Mouse (Mus musculus): ENCODE results near the gene Rpp30.
A peak's percentile ranks its signal among the peaks of the same experiment; 100 is the strongest.

The Rpp30 gene

DNA sequence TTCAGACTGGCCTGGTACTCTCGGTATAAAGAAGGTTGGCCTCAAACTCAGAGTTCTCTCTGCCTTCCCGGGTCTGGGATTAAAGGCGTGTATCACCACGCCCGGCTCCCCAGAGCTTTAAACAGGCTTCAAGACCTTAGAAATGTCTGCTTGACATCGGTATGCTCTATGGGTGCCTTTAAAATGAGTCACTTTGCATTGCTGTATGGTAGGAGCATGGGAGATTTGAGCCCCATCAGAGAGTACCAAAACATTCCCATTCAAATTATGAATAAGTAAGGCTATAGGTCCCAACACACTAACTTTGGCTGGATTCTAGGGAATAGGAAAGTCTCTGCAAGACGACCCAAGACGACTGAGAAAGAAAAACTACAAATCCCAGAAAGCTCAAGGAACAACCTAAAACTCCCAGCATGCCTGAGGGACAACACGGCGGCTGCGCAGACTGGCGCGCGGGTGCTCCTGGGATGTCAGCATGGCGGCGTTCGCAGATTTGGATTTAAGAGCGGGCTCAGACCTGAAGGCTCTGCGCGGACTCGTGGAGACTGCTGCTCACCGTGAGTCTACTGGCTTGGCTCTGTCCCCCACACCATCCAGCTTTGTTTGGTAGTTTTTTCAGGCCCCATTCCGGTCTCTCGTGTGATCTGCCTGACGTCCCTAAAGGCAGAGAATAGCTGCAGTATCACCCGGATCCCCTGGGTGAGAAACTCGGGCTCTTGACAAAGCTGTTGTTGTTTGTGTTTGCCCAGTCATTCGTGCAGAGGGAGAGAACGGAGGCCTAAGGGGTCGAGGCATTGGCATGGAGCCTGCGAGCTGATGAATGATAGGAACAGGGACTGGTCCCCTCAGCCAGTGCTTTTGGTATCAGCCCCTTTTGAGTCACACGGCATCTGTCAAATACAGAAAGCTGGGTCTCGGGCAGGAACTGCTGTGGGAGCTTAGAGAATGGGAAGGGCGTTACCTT, at the start of gene Rpp30:
Gene Rpp30 (plus strand): TSS at position 455 of the 964 bp plus-strand sequence.
- DNase-seq (ENCODE audit: low read depth), result peak; percentile 72

DNA sequence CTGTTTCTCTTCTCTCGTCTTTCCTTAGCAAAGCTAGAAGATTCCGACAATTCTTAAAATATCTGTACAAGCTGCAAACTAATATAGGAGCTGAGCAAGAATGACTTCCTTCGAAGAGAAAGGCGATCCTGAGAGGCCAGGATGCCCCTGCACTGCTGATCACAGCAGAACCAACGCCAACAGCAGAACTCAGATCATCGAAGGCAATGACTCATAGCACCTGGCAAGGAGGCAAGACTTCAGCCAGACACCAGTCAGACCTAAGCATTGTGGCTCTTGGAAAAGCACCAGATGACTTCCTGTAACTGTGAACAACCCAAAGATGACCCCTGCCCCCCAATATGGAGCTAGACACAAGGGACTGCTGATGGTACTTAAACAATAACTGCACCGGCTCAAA, 37.5 kb upstream of the Rpp30 start:
- no peak for DNase-seq (ENCODE audit: low read depth)

DNA sequence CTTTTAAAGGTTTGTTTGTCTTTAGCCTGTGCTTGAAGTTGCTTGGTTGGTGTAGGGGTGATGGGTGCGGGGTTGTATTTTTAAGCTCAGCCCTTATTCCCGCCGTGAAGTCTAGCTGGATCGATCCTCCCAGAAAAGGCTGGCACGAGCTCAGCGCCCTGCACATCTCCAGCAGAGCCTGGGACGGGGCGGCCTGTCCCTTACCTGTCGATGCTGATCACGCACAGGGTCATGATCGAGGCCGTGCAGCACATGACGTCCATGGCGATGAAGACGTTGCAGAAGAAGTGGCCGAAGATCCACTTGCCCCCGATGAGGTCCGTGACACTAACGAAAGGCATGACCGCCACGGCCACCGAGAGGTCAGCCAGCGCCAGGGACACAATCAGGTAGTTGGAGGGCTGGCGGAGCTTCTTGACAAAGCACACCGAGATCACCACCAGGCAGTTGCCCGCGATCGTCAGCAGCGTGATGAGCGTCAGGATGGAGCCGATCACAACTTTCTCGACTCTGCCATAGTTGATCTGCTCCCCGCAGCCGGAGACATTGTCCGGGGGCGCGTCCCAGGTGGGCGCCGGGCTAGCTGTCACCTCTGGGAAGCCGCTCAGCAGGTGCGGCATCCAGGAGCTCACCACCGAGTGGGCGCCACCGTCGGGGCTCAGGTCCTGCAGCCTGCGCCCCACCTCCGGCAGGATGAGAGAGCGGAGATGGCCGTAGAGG, 26.9 kb upstream of the Rpp30 start:
- DNase-seq (ENCODE audit: low read depth), result no peak

DNA sequence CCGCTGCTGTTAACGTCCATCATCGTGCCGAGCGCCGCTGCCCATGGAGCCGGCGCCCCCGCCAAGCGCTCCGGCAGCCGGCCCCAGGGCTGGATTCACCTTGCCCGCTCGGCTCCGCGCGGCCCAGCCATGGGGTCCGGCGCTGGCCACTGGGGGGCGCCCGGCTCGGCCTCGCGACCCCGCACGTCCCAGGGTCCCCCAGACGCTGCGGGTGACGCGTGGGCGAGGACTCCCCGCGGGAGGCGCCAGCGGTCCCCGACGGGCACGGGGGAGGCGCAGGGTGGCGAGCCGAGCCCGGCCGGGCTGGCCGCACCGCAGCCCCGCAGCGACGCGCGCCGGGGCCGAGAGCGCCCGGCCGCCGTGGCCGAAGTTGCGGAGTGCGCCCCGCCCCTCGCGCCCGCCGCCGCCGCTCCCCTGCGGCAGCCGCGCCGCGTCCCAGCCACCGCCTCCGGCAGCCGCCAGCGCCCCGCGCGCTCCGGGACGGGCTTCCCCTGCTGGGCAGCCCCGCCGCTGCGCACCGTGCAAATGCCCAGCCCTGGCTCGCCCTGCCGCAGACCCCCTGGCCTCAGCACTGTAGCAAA, 26.2 kb upstream of the Rpp30 start, which contains the start of gene Htr7:
Gene Htr7 (minus strand): TSS at position 277 of the 581 bp plus-strand sequence.
- no peak for DNase-seq (ENCODE audit: low read depth)

DNA sequence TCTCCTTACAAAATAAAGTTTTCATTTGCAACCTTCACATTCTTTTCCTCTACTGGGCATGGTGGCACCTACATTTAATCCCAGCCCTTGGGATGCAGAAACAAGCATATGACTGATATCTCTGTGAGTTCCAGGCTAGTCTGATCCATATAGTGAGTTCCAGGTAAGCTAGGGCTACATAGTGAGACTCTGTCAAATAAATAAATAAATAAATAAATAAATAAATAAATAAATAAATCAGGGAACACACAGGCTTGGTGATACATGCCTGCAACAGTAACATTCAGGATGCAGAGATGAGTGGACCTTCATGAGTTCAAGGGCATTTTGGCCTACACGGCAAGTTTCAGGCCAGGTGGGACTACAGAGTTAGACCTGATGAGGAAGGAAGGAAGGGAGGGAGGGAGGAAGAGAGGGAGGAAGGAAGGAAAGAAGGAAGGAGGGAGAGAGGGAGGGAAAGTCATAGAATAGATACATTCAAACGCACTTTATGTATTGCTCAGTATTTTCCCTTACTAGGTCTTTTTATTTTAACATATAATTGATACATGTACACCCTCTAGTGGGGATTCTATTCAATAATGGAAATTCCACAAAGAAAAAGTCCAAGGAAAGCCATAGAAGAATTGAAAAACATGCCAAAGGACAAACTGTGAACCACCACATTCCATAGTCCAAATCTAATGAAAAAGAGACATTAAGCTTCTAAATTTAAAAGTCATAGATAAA, 20.6 kb upstream of the Rpp30 start:
- no peak for DNase-seq (ENCODE audit: low read depth)

DNA sequence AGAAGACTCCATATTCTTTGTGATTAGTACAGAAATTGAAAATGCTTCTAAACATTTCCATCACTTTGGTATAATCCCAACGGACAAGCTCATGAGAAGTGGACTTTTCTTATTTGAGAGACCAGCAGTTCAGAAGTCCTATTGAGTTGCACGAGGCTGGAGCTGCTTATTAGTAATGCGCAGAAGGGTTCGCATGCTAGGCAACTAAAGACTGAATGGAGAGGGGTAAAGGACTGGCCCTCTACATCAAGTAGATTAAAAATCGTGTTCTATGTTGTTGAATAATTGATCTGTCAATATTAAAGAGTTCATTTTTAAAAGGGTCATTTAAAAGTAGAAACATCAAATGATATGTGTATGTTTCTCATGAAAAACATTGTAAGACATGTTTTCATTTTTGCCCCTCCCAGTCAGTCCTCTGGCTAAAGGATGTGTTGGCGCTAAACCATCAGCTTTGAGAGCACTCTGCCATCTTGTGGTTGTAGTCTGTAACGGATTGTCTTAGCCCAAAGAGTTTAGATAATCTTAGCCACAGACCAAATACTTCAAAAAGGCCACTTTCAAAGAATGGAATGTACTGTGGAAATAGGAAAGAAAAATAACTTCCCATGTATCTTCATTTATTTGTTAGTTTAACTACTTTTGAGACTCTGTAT, 782 bp upstream of the Rpp30 start:
- DNase-seq (ENCODE audit: low read depth), result peak; percentile 61

DNA sequence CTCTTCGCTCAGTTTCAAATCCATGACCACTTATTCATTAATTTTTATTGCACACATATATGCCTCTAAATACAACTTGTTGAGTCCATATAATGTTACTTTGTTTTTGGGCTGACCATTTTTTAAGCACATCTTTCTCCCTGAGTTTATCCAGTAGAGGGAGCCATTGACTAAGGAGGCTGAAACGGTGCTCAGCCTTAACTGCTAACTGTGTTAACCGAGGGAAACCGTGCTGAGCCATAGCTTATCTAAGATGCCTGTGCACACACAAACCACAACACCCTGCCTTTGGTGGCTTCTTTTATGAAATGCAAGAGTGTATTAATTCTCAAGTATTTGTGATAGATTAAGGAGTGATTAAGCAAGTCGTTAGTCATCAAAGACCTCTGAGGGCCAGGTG, 7.3 kb downstream of the Rpp30 start:
- DNase-seq (ENCODE audit: low read depth), result peak; percentile 29

DNA sequence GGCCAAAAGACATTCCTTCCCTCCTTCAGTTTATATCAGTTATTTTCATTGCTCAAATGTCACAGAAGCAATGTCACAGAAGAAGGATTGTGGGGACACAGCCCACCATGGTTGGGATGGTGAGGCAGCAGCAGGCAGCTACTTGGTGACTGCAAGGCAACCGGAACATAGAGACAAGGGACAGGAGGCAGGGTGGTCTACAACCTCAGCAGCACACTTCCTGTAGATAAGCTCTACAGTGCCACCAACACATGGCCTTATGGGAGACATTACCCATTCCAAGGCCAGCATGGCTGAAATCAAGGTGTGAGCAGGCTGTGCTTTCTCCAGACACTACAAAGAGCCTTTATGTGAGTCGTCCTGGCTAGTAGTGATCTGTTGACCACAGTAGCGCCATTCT, 13.7 kb downstream of the Rpp30 start:
- no peak for DNase-seq (ENCODE audit: low read depth)

DNA sequence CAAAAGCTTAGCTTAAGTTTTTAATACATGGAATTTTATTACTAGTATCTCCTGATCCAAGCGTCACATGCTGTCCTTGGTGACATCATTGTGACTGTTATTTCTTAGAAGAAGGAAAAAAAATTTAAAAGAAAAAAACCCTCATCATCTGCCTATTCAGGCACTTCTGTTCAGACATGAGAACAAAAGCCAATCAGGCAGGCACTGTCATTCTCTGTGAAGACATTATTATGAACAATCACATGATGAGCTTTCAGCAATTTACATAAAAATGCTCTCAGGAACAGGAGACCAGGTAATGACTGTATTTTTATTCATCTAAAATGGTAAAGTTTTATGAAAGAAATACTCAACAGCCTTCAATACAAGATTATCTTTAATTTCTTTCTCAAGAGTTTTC, 14.7 kb downstream of the Rpp30 start:
- no peak for DNase-seq (ENCODE audit: low read depth)

DNA sequence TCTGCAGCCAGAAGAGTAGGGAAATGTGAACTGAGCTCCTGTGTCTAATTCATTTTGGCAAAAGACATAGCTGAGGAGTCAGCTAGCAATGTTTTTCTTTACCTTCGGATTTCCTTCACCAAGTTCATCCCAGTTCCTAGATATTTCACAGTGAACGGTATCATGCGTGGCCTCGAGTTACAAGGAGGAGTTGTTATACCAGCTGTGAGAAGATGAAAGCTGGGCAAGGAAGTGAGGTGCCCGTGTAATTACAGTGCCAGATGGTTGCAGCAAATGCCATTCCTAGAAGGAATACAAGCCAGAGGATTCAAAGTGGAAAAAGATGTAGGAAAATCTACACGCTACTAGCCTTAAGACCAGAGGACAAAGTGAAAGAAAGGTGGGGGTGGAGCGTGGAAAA, 15.4 kb downstream of the Rpp30 start:
- DNase-seq (ENCODE audit: low read depth), result no peak

DNA sequence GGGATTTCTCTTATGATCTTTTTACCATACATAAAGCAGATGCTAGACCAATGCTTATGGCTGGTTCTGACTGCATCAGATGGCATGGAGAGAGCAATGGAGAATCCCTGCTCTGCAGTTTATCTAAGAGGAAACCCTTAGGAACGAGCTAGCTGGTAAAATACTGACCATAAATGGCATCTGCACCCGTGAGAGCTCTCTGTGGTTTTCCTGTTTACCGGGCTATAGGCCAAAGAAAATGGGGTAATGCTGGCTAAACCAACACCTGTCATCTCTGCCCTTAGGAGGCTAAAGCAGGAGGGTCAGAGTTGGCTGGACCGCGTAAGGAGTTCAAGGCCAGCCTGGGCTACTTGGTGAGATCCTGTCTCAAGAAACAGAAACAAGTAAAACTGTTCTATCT, 20.4 kb downstream of the Rpp30 start:
- no peak for DNase-seq (ENCODE audit: low read depth)

DNA sequence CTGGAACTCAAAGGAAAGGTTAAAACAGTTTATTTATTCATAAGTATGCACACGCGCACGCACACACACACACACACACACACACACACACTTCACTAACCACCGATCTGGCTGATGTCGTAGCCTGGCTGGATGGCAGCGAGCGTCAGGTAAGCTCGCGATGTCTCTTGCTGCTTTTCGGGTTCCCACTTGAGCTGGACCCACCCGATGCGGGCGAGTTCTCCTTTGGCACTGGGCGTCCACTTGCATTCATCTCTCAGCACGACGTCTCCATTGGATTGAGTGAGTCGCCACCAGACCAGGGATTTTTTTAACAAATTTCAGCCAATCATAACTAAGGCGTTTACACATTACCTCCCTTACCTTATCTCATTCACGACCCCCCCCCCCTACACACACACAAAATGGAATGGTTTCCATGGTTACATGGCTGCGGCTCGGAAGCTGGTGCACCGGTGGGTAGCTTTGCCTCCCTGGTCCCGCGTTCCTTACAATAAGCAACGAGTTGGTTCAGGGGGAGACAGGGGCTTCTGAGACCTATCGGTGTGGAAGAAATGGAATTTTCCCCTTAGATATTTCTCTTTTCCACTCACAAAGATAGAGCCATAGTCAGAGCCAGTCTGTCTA, 25.9 kb downstream of the Rpp30 start:
- no peak for DNase-seq (ENCODE audit: low read depth)

DNA sequence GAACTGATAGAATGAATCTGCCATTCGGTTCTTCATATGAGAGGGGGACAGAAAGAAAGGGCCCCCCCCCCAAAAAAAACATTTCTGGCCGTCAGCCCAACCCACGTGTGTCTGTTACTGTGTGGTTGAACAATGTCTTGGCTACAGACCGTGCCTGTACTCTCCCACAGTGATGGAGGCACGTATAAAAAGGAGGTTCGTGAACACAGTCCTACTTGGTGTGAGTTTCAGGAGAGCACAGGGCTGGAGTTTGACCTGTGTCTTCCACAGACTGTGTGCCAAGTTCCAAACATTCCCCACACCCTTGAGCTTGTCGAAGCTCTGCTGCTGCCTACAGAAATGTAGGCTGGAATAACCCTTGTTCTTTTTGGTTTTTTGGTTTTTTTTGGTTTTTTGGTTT, 26.9 kb downstream of the Rpp30 start:
- no peak for DNase-seq (ENCODE audit: low read depth)

DNA sequence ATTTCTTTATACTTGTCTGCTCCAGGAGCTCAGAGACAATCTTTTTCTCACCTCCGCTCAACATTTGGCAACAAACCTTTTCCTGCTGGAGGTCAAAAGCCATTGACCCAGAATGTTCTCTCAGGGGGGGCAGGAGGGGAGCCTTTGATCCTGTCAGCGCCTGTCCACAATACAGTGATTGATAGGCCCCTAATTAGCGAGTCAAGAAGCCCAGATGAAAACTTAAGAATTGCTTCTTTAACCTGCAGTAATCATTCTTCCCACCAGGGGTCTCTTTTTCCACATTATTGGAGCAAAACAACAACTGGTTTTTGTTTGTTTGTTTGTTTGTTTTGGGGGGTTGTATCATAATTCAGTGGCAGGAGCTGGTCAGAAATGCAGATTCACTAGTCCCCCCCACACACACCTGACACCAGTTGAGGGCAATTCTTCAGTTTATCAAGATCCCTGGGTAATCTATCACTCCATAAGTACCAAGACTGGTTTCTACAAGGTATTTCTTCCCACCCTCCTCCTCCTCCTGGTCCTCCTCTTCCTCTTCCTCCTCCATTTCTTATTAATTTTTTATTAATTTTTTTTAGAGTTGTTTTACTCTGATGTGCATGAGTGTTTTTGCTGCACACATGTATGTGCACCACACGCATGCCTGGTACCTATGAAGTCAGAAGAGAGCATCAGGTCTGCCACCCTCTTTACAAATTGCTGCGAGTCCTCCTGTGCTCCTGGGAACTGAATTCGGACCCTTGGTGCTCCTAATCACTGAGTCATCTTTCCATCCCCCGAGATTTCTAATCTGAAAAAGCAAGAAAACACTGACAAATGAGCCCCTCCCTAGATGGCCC, 27.8 kb downstream of the Rpp30 start:
- no peak for DNase-seq (ENCODE audit: low read depth)

DNA sequence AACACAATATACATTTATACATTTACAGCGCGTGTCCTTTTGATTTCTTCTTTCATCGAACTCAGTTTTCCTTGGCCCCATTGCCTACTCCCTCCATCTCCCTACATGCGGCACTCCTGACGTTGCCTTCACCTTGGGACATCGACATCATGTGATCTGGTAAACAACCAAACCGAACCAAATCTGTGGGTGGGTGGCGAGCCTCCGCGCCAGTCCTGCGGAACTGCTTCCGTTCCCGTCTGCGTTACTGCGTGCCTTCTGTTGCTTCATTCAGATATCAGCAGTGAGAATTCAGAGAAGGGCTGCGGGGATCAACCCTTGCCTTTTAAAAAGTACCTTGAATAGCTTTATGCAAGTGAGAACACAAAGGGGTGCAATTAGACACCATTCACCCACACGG, 28.5 kb downstream of the Rpp30 start:
- no peak for DNase-seq (ENCODE audit: low read depth)

DNA sequence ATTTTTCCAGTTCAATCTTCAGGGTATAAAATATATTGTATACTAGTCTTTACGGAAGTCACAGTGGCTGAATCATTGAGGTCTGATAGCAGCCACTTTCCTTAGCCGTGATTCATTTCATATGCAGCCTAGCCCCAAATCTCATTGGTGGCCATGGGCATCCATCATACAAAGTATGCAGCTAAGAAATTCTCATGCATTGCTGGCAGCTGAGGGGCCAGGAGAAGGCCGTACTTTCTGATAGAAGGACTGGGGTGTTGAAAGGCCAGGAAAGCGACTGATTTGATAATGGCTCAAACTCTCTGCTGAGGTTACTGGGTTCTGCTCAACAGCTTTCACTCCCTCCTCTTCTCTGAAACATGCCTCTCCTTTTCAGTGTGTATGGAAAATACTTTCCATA, 32.7 kb downstream of the Rpp30 start:
- no peak for DNase-seq (ENCODE audit: low read depth)

DNA sequence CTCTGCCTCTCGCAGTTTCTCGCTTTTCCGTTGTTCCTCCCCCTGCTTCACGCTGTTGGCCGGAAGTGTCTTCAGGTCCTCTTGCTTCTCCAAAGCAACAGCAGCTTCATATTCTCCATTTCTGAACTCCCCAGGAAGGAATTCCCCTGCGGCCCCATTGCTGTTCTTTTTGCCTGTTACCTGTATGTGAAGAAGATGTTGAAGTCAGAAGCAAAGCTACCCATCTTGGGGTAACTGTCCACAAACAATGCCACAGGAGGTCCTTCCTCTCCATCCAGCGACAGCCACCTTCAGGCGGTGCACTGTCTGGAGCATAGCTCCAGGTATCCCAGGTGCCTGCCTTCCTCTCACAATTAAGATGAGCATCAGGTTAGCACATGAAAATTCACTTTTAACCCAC, 35.7 kb downstream of the Rpp30 start:
- no peak for DNase-seq (ENCODE audit: low read depth)

DNA sequence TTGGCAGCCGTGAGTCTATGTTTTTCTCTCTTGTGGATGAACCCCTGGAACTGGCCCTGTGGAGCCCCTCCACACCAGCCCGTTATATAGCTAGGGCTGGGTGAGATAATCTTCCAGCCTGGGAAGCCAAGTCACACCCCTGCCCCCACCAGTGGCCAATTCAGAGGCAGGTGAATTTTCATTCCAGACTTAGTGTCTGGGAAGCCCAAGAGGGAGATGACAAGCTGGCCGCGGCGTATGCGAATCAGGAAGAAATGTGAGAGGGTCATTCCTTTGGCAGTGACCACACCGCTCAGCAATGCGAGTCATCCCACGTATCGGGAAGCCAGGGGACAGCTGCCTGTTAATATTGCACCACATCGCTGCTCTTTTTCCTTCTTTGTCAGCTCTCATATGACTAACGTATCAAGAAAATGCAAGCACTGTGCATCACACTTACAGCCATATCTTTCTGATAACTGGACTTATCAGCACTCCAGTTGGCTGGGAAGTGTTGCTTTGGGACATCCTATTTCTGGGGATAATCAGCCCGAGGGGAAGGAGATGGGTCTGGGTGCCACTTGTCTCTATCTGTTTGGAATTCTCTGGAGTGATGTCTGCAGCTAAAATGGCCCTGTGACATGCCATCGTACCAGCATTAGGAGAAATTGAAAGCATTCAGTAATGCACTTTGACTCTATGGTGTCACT, 36.4 kb downstream of the Rpp30 start, which contains the start of gene Ankrd1:
Gene Ankrd1 (minus strand): TSS at position 317 of the 689 bp plus-strand sequence.
- DNase-seq (ENCODE audit: low read depth), result no peak

DNA sequence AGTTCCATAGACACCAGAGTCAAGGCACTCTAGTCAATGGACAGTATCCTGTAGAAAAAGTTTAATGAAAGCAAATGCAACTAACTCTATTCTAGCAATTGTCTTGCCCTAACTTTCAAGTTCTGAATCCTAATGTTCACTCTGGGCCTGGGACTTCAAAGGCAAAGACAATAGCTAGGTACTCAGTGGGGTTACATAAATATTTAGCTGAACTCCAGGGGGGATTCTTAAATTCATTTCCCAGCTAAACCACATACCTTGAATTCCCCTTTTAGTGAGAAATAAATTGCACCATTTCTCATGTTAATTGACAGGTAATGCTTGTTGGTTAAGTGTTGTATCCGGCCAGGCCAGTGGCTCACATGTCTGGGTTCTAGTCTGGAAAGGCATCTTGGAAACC, 40.7 kb downstream of the Rpp30 start:
- no peak for DNase-seq (ENCODE audit: low read depth)

DNA sequence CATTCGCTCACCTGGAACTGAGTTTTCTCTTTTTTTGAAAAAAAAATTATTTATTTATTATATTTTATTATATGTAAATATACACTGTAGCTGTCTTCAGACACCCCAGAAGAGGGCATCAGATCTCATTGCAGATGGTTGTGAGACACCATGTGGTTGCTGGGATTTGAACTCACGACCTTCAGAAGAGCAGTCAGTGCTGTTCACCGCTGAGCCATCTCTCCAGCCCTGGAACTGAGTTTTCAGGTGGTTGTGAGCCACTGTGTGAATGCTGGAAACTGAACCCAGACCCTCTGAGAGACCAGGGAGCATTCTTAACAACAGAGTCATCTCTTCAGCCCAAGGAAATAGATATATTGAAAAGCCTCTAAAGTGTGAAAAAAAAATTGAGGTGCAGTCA, 44.9 kb downstream of the Rpp30 start:
- no peak for DNase-seq (ENCODE audit: low read depth)
